Mouse (Mus musculus) E14TG2a.4 (cell line): ENCODE results near the gene Gm21750.

ENCODE experiments used
- CTCF ChIP-seq: conservative IDR thresholded peaks from 2 replicates; pipeline ENCODE4 v1.5.1; 2014; ENCODE audit warnings: low read length
- NANOG ChIP-seq: IDR thresholded peaks from 2 replicates; pipeline ENCODE4 v1.6.1; 2014; ENCODE audit warnings: borderline replicate concordance, low read length, mixed read lengths
- POU5F1 ChIP-seq: IDR thresholded peaks from 2 replicates; pipeline ENCODE4 v1.6.1; 2014; ENCODE audit warnings: low read length, borderline replicate concordance

DNA sequence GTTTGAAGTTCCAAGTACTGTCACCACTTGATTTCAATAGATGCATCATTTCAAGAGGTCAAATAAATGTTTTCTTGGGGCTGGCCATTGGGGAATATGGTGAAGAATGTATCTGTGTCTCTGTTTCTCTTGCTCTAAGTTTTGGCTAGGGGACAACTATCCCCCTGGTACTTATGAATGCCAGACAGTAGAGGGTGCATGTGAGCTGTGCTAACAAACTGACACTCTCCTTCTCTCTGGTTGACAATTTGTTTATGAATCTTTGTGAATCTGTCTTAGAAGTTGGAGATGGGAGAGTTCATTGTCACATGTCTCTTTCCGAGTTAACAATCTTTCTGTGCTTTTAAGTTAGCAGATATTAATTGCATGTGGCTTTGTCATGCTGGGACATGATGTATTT lies 39.2 kb downstream of the Gm21750 start:
- peak; percentile 34; the same call in 1 of the 2 replicates for TF ChIP-seq CTCF
- no peak for TF ChIP-seq NANOG
- no peak for TF ChIP-seq POU5F1
